Mouse (Mus musculus) embryo, embryonic 11 days (tissue): ENCODE measurements around the gene Adam23.
A peak's percentile ranks its signal among the peaks of the same experiment; 100 is the strongest.
"Not testable (repeated sequence)": the region's sequence is repeated elsewhere in the genome, so short reads cannot be mapped to it uniquely, and the experiment has no call there.

Source experiments
- DNase-seq: peaks from one replicate; pipeline ENCODE4 v3.0.0-alpha.2; 2015

Gene Adam23

GRCm38 (mm10) chr1:63603870-63604500 lies 158.3 kb downstream of the Adam23 start:
- no peak for DNase-seq

DNA sequence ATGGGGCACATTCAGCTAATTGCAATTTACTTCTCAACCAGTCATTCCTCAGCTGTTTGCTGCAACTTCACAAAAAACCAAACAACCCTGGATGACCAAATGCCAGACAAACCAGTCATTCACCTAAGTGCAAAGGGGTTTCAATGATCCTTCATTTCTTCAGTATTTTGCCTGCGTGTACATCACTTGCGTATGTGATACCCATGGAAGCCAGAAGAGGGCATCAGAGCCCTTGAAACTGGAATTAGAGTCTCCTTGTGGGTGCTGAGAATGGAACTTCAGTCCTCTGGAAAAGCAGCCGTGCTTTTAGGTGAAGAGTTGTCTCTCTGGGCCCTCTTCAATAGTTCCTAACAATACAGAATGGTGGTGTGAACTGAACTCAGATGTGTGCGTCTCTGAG lies 163.9 kb downstream of the Adam23 start:
- DNase-seq: no peak

DNA sequence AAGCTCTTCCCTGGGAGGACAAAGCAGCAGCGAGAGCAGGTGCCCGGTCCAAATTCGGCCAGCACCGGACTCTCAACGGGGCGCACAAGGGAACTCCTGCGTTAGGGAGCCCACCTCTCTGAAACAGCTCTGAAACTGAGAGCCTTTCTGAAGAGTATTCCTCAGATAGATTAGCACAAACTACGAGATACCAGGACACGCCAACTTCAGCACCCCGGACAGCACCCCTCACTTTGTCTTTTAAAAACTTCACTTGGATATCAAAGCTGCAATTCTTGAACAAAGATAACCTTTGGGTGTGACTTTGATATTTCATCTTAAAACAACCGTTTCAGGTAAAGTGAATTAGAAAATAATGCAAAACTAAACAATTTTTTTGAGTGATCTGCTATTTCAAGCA lies 168.9 kb downstream of the Adam23 start:
- DNase-seq: peak; percentile 77

DNA sequence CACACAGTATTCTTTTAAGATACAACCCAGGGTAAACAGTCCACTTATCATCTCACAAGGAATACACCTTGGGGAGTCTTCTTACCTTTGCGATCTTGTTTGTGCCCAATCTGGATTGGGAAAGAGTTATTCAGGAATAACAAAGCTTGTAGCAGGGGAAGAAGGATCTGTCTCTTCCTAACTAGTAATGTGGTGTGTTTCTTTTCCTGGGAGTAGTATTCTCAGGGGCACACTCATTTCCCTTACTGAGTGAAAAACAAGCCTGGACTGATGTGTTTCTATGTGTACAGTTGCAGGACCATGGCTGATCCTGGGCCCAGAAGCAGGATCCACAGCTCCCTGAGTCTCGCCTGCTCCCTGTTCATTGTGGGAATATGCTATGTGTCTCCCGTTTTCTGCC lies 170.0 kb downstream of the Adam23 start, which contains the start of gene Gm39653:
Gm39653 (plus strand) TSS at position 301 of the 400 bp plus-strand sequence.
- DNase-seq: no peak

DNA sequence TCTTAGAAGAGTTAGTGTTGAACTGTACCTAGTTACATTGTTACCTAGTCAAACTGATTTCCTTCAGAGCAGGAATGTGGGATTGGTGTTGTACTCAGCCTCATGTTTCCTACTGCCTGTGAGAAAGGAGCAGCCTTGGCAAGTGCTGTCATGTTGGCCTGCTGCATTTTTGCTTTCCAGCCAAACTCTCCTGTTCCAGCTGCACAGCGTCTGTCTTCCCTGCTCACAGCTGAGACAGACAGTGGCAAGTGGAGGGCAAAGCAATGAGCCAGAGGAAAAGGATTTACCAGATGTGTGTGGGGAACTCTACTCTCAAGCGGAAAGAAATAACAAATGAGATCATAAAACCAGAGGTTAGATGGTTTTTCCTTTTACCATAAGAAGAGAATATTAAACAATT lies 182.5 kb downstream of the Adam23 start:
- peak; percentile 27 for DNase-seq

GRCm38 (mm10) chr1:63630390-63630789 lies 184.7 kb downstream of the Adam23 start:
- not testable (repeated sequence) for DNase-seq

DNA sequence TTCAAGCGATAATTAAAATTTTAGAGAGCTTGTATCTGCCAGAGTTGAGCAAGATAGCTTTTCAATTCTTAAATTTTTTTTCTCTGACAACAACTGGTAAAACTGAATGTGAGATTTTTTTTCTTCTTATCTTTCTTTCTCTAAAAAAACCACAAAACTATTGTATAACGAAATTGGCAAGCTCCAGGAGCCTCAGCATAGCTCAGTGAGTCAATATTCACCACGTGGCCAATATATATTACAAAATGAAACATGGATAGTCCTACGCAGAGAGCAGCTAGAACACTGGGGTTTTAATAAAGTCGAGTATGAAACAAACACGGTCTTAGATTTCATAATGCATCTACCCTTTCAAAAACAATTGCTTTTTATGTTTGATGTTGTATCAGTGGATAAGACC lies 194.2 kb downstream of the Adam23 start:
- no peak for DNase-seq
